Mouse (Mus musculus): ENCODE results near the gene Cfap69.

GRCm38 (mm10) chr5:5638496-5638895, 25.5 kb downstream of the Cfap69 start:
- TF ChIP-seq FLI1 (IDR thresholded peaks at IDR 0.05; ENCODE audit: low read length): no peak
- no peak for TF ChIP-seq GATA1 (IDR thresholded peaks at IDR 0.05; ENCODE audit: borderline replicate concordance, low read length)
